In the genomic region with DNA sequence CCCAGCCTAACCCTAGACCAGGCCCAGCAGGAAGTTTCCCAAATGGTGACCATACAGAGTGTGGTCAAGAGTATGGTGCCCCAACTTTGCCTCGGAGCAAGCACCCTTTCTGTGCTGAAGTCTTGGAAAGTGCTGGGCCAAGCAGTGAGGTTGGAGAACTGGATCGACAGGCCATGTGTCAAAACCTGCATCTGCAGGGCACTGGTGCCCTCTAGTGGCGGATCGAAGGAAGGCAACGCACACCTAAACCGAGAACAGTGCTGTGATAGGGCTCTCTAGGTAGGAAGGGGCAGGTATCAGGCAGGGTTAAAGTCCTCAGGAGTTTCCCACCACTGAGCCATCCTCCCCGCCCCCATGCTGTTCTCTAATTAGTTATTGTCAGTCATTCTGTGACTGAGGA, we compare ENCODE assay signal across 8 mouse cellular contexts. TPM values are rescaled to one million over a fixed set of nuclear protein-coding genes. Genes with fewer than 3 reads are reported as not detected.
DNase-seq lines count a peak whose midpoint lies in the region; ATAC-seq lines count a peak whose summit lies in the region.

No protein-coding gene starts in this region.

- H3K27ac ChIP-seq in forebrain, embryonic 11.5 days (ENCODE audit: low read depth, low read length): no peak overlapping the region
- no peak overlapping the region for H3K27ac ChIP-seq in hindbrain, embryonic 12.5 days

- H3K4me1 ChIP-seq in forebrain, embryonic 11.5 days (replicated peaks; ENCODE audit: control insufficient read depth, insufficient read depth, low read length): 0 out of 2 replicates have a peak, but pooled peaks cover 2% of the 10 kb centered on the region
- H3K4me1 ChIP-seq in hindbrain, embryonic 12.5 days: peaks cover 11% of the 10 kb centered on the region

- H3K9ac ChIP-seq in forebrain, embryonic 11.5 days (ENCODE audit: low read length): no peak overlapping the region
- H3K9ac ChIP-seq in hindbrain, embryonic 12.5 days: no peak overlapping the region

- no peaks in the 10 kb centered on the region for H3K27me3 ChIP-seq in forebrain, embryonic 11.5 days (ENCODE audit: control insufficient read depth, insufficient read depth, low read length)
- H3K27me3 ChIP-seq in hindbrain, embryonic 12.5 days: peaks cover 9% of the 10 kb centered on the region; the same call in 1 of the 2 replicates

- no peak overlapping the region for H3K4me2 ChIP-seq in forebrain, embryonic 11.5 days (ENCODE audit: low read depth, low read length, severe bottlenecking)
- no peak overlapping the region for H3K4me2 ChIP-seq in hindbrain, embryonic 12.5 days (replicated peaks)

- ATAC-seq in forebrain, embryonic 11.5 days (replicated peaks; ENCODE audit: low FRiP score): 0 out of 2 replicates have a peak, but pooled peaks have one; percentile 39
- ATAC-seq in hindbrain, embryonic 12.5 days (ENCODE audit: low FRiP score): peak; percentile 26; the same call in 1 of the 2 replicates

- peak; percentile 87 for DNase-seq in ES-CJ7 (ENCODE audit: low read depth, low spot score)
- DNase-seq in c-Kit-positive CD71-positive TER-119-negative erythroid progenitor cells, embryonic 14.5 days (ENCODE audit: low read depth): peak; percentile 45
- DNase-seq in forebrain, embryonic 11.5 days (ENCODE audit: low spot score): peak; percentile 92
- peak; percentile 48 for DNase-seq in layer of hippocampus, adult 9-10 months (ENCODE audit: low spot score)
- DNase-seq in lung, postnatal 36 days: peak; percentile 84
- DNase-seq in retina, postnatal 7 days (ENCODE audit: low read depth, low spot score): peak; percentile 76
- peak; percentile 84 for DNase-seq in thymus, postnatal 4 days

- H3K4me3 ChIP-seq in forebrain, embryonic 11.5 days (ENCODE audit: low read depth, low read length): no peak overlapping the region
- H3K4me3 ChIP-seq in hindbrain, embryonic 12.5 days: no peak overlapping the region

- H3K9me3 ChIP-seq in forebrain, embryonic 11.5 days (ENCODE audit: control insufficient read depth, low read length): no peaks in the 10 kb centered on the region
- no peaks in the 10 kb centered on the region for H3K9me3 ChIP-seq in hindbrain, embryonic 12.5 days (replicated peaks)

- no peaks in the 10 kb centered on the region for H3K36me3 ChIP-seq in forebrain, embryonic 11.5 days (ENCODE audit: control insufficient read depth, insufficient read depth, low read length)
- no peaks in the 10 kb centered on the region for H3K36me3 ChIP-seq in hindbrain, embryonic 12.5 days

- WGBS in forebrain, embryonic 11.5 days: under 1% methylated on average over 7 of the region's 7 CpGs
- WGBS in hindbrain, embryonic 12.5 days: 2% methylated on average over 7 of the region's 7 CpGs

RNA-seq across cellular contexts. Expression of a gene that starts 37.9 kb away (rescaled TPM):
- 10.0 and 12.3 TPM in 2 replicates for polyA plus RNA-seq in forebrain, embryonic 11.5 days (2014; fragmentation: Nextera tagmentation; extraction: Ambion mirVana)
- 17.9 and 19.4 TPM in 2 replicates for polyA plus RNA-seq in hindbrain, embryonic 12.5 days (2016; fragmentation: Nextera tagmentation; extraction: Ambion mirVana)
